ENCODE assay signal across 11 mouse cellular contexts in genomic region chr9:14010261-14010949, GRCm38 (mm10).
DNase-seq lines count a peak whose midpoint lies in the region; ATAC-seq and TF ChIP-seq lines count a peak whose summit lies in the region.
"Had no signal": no experiment of that assay in that cellular context is flagged by ENCODE, and none has a peak within 500 bp of the region (broad histone marks: within the 10 kb centered on the region; RNA-seq: fewer than 3 reads in every experiment).

No protein-coding gene starts in this region.

- no peak overlapping the region for H3K4me3 ChIP-seq in heart, embryonic 12.5 days
- H3K4me3 ChIP-seq in limb, embryonic 11.5 days (ENCODE audit: low read depth, low read length), result no peak overlapping the region

- peaks cover 5% of the 10 kb centered on the region; the same call in 1 of the 2 replicates for H3K9me3 ChIP-seq in heart, embryonic 12.5 days (replicated peaks)
- no peaks in the 10 kb centered on the region for H3K9me3 ChIP-seq in limb, embryonic 11.5 days (ENCODE audit: control insufficient read depth, low read length)
- H3K9me3 ChIP-seq: G1E had no signal

- ATAC-seq in heart, embryonic 12.5 days (ENCODE audit: insufficient number of reproducible peaks, low FRiP score), result peak; percentile 74
- peak; percentile 66; the same call in 1 of the 2 replicates for ATAC-seq in limb, embryonic 11.5 days (ENCODE audit: insufficient number of reproducible peaks, low FRiP score, low TSS enrichment, low read depth)
- ATAC-seq in erythroid progenitor cell, adult 5-6 weeks (replicated peaks; ENCODE audit: low FRiP score, poor library complexity, severe bottlenecking), result no peak

- H3K27me3 ChIP-seq in heart, embryonic 12.5 days (replicated peaks), result no peaks in the 10 kb centered on the region
- H3K27me3 ChIP-seq in limb, embryonic 11.5 days (ENCODE audit: control insufficient read depth, insufficient read depth, low read length), result no peaks in the 10 kb centered on the region

- no peak overlapping the region for H3K4me2 ChIP-seq in heart, embryonic 12.5 days
- no peak overlapping the region for H3K4me2 ChIP-seq in limb, embryonic 11.5 days (ENCODE audit: low read depth, severe bottlenecking)

- no peak for TF ChIP-seq POLR2A in brain, embryonic 14.5 days (IDR thresholded peaks at IDR 0.05; ENCODE audit: borderline replicate concordance, extremely low read depth, insufficient read depth, insufficient read length, poor library complexity, severe bottlenecking)

- WGBS in heart, embryonic 12.5 days, result 51% methylated on average over 5 of the region's 5 CpGs
- 34% methylated on average over 5 of the region's 5 CpGs for WGBS in limb, embryonic 11.5 days

- H3K27ac ChIP-seq in heart, embryonic 12.5 days (ENCODE audit: poor library complexity, severe bottlenecking), result no peak overlapping the region
- 0 out of 2 replicates have a peak overlapping the region, but pooled peaks have one; percentile 17 for H3K27ac ChIP-seq in limb, embryonic 11.5 days (replicated peaks; ENCODE audit: low read depth, low read length)

- peak; percentile 27; the same call in 1 of the 2 replicates for TF ChIP-seq CTCF in brain, embryonic 14.5 days (IDR thresholded peaks at IDR 0.05; ENCODE audit: borderline replicate concordance, extremely low read depth, insufficient read depth, insufficient read length)

- no peak overlapping the region for H3K9ac ChIP-seq in heart, embryonic 12.5 days
- no peak overlapping the region for H3K9ac ChIP-seq in limb, embryonic 11.5 days (ENCODE audit: low read length)

- no peak for DNase-seq in heart, adult 9 months (ENCODE audit: low spot score in 2 of 2)
- DNase-seq in 3T3-L1 (ENCODE audit: low read depth, low spot score), result peak; percentile 82
- no peak for DNase-seq in brain, embryonic 14.5 days (ENCODE audit: low read depth)
- DNase-seq in limb, embryonic 11.5 days (ENCODE audit: low spot score), result peak; percentile 53
- no peak for DNase-seq in gastrocnemius, adult 18-20 months (ENCODE audit: low spot score)
- no peak for DNase-seq in kidney, adult 18-20 months
- DNase-seq: cerebellum, postnatal 14 days; kidney, postnatal 10 days had no signal

- H3K4me1 ChIP-seq in heart, embryonic 12.5 days (replicated peaks), result peaks cover 23% of the 10 kb centered on the region
- H3K4me1 ChIP-seq in limb, embryonic 11.5 days (ENCODE audit: control insufficient read depth, insufficient read depth, low read length), result peaks cover 7% of the 10 kb centered on the region

- no peaks in the 10 kb centered on the region for H3K36me3 ChIP-seq in heart, embryonic 12.5 days
- no peaks in the 10 kb centered on the region for H3K36me3 ChIP-seq in limb, embryonic 11.5 days (ENCODE audit: control insufficient read depth, insufficient read depth, low read length)
- H3K36me3 ChIP-seq: G1E had no signal

Comparison
In these comparisons a context has a peak if more than half of its experiments do, and no peak if none do; other contexts are left out.
1. DNase-seq: peak in 3T3-L1 (single experiment) and limb, embryonic 11.5 days (single experiment); none in heart, adult 9 months (0 of 2), brain, embryonic 14.5 days (single experiment), gastrocnemius, adult 18-20 months (single experiment) and kidney, adult 18-20 months (single experiment).